Mouse (Mus musculus) liver, adult 2 months (tissue): Measurements from ENCODE around the gene Gm28230. TPM values are rescaled to one million over a fixed set of nuclear protein-coding genes. Genes with fewer than 3 reads are reported as not detected.

ENCODE experiments used
- DNase-seq: peaks from one replicate; pipeline ENCODE4 v3.0.0-alpha.2; 2011; ENCODE audit warnings: low read depth, low spot score; ENCODE audit errors: extremely low read depth
- H3K27ac ChIP-seq: fragments of 200-500 bp; replicated peaks from 2 replicates; pipeline ENCODE4 v1.5.1; 2012; ENCODE audit warnings: low read depth, mild to moderate bottlenecking, control low read depth, inconsistent platforms, low read length; ENCODE audit not compliant: insufficient read depth
- H3K27me3 ChIP-seq: fragments of 200-500 bp; 2 replicates; pipeline ENCODE4 v1.6.1; 2012; ENCODE audit warnings: mild to moderate bottlenecking, moderate library complexity, low read length, inconsistent platforms; ENCODE audit not compliant: control insufficient read depth, insufficient read depth
- H3K36me3 ChIP-seq: fragments of 200-500 bp; 2 replicates; pipeline ENCODE4 v1.6.1; 2012; ENCODE audit warnings: low read length, inconsistent platforms; ENCODE audit not compliant: control insufficient read depth, insufficient read depth
- H3K4me1 ChIP-seq: fragments of 200-500 bp; 2 replicates; pipeline ENCODE4 v1.6.1; 2011; ENCODE audit warnings: low read length; ENCODE audit not compliant: control insufficient read depth, insufficient read depth
- H3K4me3 ChIP-seq: fragments of 200-500 bp; 2 replicates; pipeline ENCODE4 v1.5.1; 2011; ENCODE audit warnings: low read depth, mild to moderate bottlenecking, control low read depth, low read length, moderate library complexity; ENCODE audit not compliant: insufficient read depth
- H3K79me2 ChIP-seq: fragments of 200-500 bp; 2 replicates; pipeline ENCODE4 v1.6.1; 2012; ENCODE audit warnings: inconsistent platforms, mild to moderate bottlenecking, low read length, moderate library complexity; ENCODE audit not compliant: control insufficient read depth, insufficient read depth
- H3K9ac ChIP-seq: fragments of 200-500 bp; 2 replicates; pipeline ENCODE4 v1.6.1; 2012; ENCODE audit warnings: low read depth, mild to moderate bottlenecking, control low read depth, inconsistent platforms, low read length
- CTCF ChIP-seq: fragments of 200-500 bp; IDR thresholded peaks from 2 replicates; pipeline ENCODE4 v1.5.1; 2011; ENCODE audit warnings: low read depth, low read length, control low read depth
- POLR2A ChIP-seq: fragments of 200-500 bp; IDR thresholded peaks from 2 replicates; pipeline ENCODE4 v1.6.1; 2011; ENCODE audit warnings: low read length, control low read depth; ENCODE audit not compliant: insufficient read depth; ENCODE audit errors: extremely low read depth
- WGBS: fragments of 180-500 bp; shearing (Covaris S2); methylation state at CpG from one replicate; pipeline ENCODE4 v1.1.7; 2018; 5-methylcytosine and 5-hydroxymethylcytosine counted together
- polyA plus RNA-seq: library from polyadenylated mRNA; depleted of rRNA; stranded (reverse); fragments of >200 nt; gene quantifications from 2 replicates; pipeline ENCODE4 v1.2.3, GENCODE M21; 2012
- total RNA-seq: library from RNA; depleted of rRNA; stranded (reverse); fragments of >200 nt; gene quantifications from 2 replicates; pipeline ENCODE4 v1.2.3, GENCODE M21; 2014

Gene Gm28230
- total and polyA plus RNA-seq, 2 experiments: not detected

DNA sequence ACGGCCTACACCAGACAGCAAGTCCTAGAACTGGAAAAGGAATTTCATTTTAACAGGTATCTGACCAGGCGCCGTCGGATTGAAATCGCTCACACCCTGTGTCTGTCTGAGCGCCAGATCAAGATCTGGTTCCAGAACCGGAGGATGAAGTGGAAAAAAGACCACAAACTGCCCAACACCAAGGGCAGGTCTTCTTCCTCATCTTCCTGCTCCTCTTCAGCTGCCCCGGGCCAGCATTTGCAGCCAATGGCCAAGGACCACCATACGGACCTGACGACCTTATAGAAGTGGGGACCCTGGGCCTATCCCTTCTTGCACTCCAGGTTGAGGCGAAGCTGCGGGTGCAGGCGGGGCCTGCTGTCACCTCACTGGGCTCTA, 1.8 kb downstream of the Gm28230 start:
- Histone ChIP-seq H3K4me3 (no peak overlapping the region), H3K9ac (no peak overlapping the region), H3K27ac (no peak overlapping the region), H3K79me2 (no peaks in the 10 kb centered on the region), H3K4me1 (peaks cover 2% of the 10 kb centered on the region; the same call in 1 of the 2 replicates), H3K27me3 (peaks cover 29% of the 10 kb centered on the region), H3K36me3 (no peaks in the 10 kb centered on the region)
- DNase-seq: no peak
- TF ChIP-seq CTCF (no peak), POLR2A (no peak)
- 16% methylated on average over 13 of the region's 13 CpGs for WGBS

- 12% methylated on average over 8 of the region's 8 CpGs for WGBS
- peaks cover 29% of the 10 kb centered on the region for H3K27me3 ChIP-seq
Measured at GRCm38 (mm10) chr2:74730331-74730730, 3.8 kb downstream of the Gm28230 start.

DNA sequence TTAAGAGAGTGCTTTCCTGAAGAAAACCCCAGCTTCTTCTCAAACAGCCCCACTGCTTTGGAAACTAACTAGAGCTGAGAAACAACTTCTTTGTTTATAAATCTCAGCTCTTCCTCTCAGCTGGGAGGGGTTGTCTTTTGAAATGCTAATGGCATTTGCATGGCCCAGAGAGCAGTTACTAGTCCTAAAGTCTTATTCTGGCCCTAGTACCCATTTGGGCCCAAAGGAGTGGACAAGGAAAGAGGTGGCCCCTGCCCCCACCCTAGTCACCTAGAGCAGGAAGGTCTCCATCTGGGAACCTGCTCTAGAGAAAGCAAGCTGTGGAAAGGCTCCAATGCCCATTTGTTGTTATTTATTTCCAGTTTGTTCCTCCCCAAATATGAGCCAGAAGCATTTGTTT, 4.5 kb downstream of the Gm28230 start:
- Histone ChIP-seq H3K4me3 (no peak overlapping the region), H3K4me1 (peaks cover 2% of the 10 kb centered on the region; the same call in 1 of the 2 replicates), H3K27ac (no peak overlapping the region), H3K9ac (no peak overlapping the region), H3K27me3 (peaks cover 34% of the 10 kb centered on the region), H3K79me2 (no peaks in the 10 kb centered on the region), H3K36me3 (no peaks in the 10 kb centered on the region)
- TF ChIP-seq CTCF (no peak), POLR2A (no peak)
- DNase-seq: no peak

More at GRCm38 (mm10) chr2:74730331-74730730, 3.8 kb downstream of the Gm28230 start:
- DNase-seq: peak; percentile 76
- H3K4me3 ChIP-seq: no peak overlapping the region
- TF ChIP-seq POLR2A (no peak), CTCF (no peak)
- H3K4me1 ChIP-seq: peaks cover 2% of the 10 kb centered on the region; the same call in 1 of the 2 replicates
- no peak overlapping the region for H3K27ac ChIP-seq
- H3K9ac ChIP-seq: no peak overlapping the region
- no peaks in the 10 kb centered on the region for H3K36me3 ChIP-seq
- no peaks in the 10 kb centered on the region for H3K79me2 ChIP-seq

GRCm38 (mm10) chr2:74731799-74732512, 5.4 kb downstream of the Gm28230 start:
- Histone ChIP-seq H3K27ac (no peak overlapping the region), H3K4me1 (peaks cover 2% of the 10 kb centered on the region; the same call in 1 of the 2 replicates), H3K79me2 (no peaks in the 10 kb centered on the region), H3K27me3 (peaks cover 41% of the 10 kb centered on the region), H3K36me3 (no peaks in the 10 kb centered on the region), H3K4me3 (no peak overlapping the region), H3K9ac (no peak overlapping the region)
- TF ChIP-seq POLR2A (no peak), CTCF (no peak)
- 11% methylated on average over 9 of the region's 9 CpGs for WGBS
- no peak for DNase-seq

GRCm38 (mm10) chr2:74732513-74733316, 6.2 kb downstream of the Gm28230 start:
- H3K27ac ChIP-seq: no peak overlapping the region
- no peak for TF ChIP-seq POLR2A
- no peak for TF ChIP-seq CTCF
- no peaks in the 10 kb centered on the region for H3K79me2 ChIP-seq
- no peak for DNase-seq
- no peak overlapping the region for H3K4me3 ChIP-seq
- no peak overlapping the region for H3K9ac ChIP-seq
- WGBS: 2% methylated on average over 52 of the region's 52 CpGs
- H3K27me3 ChIP-seq: peaks cover 33% of the 10 kb centered on the region
- no peaks in the 10 kb centered on the region for H3K36me3 ChIP-seq
- peaks cover 2% of the 10 kb centered on the region; the same call in 1 of the 2 replicates for H3K4me1 ChIP-seq
